Mouse (Mus musculus) small intestine, adult 2 months (tissue): Measurements from ENCODE around the gene Kif23. TPM values are rescaled to one million over a fixed set of nuclear protein-coding genes. Genes with fewer than 3 reads are reported as not detected.

Experiments
- H3K27ac ChIP-seq: fragments of 200-500 bp; 2 replicates; pipeline ENCODE4 v1.5.1; 2012; ENCODE audit warnings: low read depth, low read length, control low read depth, inconsistent platforms; ENCODE audit not compliant: insufficient read depth
- H3K27me3 ChIP-seq: fragments of 200-500 bp; 2 replicates; pipeline ENCODE4 v1.6.1; 2012; ENCODE audit warnings: mild to moderate bottlenecking, moderate library complexity, low read length, inconsistent platforms; ENCODE audit not compliant: control insufficient read depth, insufficient read depth
- H3K36me3 ChIP-seq: fragments of 200-500 bp; 2 replicates; pipeline ENCODE4 v1.6.1; 2012; ENCODE audit warnings: mild to moderate bottlenecking, low read length, control low read depth, inconsistent platforms; ENCODE audit not compliant: control insufficient read depth, insufficient read depth
- H3K4me1 ChIP-seq: fragments of 200-500 bp; 2 replicates; pipeline ENCODE4 v1.6.1; 2012; ENCODE audit warnings: low read length, inconsistent platforms, mixed read lengths; ENCODE audit not compliant: control insufficient read depth, insufficient read depth, insufficient read length
- H3K4me3 ChIP-seq: fragments of 200-500 bp; 2 replicates; pipeline ENCODE4 v1.5.1; 2012; ENCODE audit warnings: low read depth, mild to moderate bottlenecking, control low read depth, inconsistent platforms, low read length, moderate library complexity
- CTCF ChIP-seq: fragments of 200-500 bp; IDR thresholded peaks from 2 replicates; pipeline ENCODE4 v1.5.1; 2012; ENCODE audit warnings: low read depth, mild to moderate bottlenecking, control low read depth, inconsistent platforms, low read length, moderate library complexity, mixed read lengths; ENCODE audit not compliant: insufficient replicate concordance, insufficient read length; ENCODE audit errors: extremely low read depth
- POLR2A ChIP-seq: fragments of 200-500 bp; IDR thresholded peaks from 2 replicates; pipeline ENCODE4 v1.6.1; 2012; ENCODE audit warnings: low read depth, mild to moderate bottlenecking, control low read depth, inconsistent platforms, low read length, moderate library complexity
- WGBS: fragments of 180-500 bp; shearing (Covaris S2); methylation state at CpG from one replicate; pipeline ENCODE4 v1.1.7; 2018; 5-methylcytosine and 5-hydroxymethylcytosine counted together
- polyA plus RNA-seq: library from polyadenylated mRNA; depleted of rRNA; stranded (reverse); fragments of >200 nt; gene quantifications from 2 replicates; pipeline ENCODE4 v1.2.3, GENCODE M21; 2012

The Kif23 gene
- polyA plus RNA-seq, 1 experiment, result 6.5 TPM

DNA sequence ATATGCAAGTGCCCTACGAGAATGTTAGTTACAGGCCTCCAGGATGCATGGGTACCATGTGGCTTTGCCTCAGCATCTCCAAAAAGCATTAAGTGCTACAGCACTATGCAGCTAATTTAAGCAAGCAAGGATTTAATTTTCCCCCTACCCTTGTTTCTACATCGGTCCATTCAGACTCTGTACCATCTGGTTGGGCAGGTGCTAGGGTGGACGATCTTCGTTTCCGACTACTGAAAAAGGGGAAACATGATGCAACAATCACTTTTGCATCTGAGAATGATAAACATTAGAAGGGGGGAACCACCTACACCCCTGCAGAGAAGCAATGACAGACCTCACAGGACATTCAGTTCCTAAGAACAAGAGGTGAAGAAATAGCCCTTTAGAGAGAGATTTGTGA, 27.1 kb downstream of the Kif23 start:
- Histone ChIP-seq H3K36me3 (peaks cover 28% of the 10 kb centered on the region), H3K27ac (no peak overlapping the region), H3K27me3 (no peaks in the 10 kb centered on the region), H3K4me3 (no peak overlapping the region), H3K4me1 (no peaks in the 10 kb centered on the region)
- TF ChIP-seq POLR2A (no peak), CTCF (no peak)
- 90% methylated on average over 5 of the region's 5 CpGs for WGBS

DNA sequence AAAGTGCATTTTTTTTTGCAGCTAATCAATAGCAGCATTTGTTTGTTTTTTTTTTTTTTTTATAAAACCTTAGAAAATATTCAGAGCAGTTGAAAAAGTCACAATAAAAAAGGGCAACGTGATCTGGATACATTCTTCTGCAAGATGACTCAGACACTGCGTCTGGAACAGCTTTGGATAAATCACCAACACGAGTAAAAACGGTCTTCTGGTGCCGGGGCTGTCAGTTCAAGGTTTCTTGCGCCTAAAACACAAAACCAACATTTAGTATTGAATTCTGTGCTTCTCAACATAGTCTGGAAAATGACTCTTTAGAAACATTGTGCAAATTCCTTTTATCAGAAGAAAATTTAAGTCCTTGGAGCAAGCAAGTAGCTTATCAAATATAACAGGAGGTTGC, 29.1 kb downstream of the Kif23 start:
- Histone ChIP-seq H3K36me3 (peaks cover 25% of the 10 kb centered on the region), H3K4me1 (peaks cover 2% of the 10 kb centered on the region; the same call in 1 of the 2 replicates), H3K4me3 (no peak overlapping the region), H3K27me3 (no peaks in the 10 kb centered on the region), H3K27ac (no peak overlapping the region)
- TF ChIP-seq CTCF, result no peak
- TF ChIP-seq POLR2A, result no peak
- WGBS, result 86% methylated on average over 6 of the region's 6 CpGs

DNA sequence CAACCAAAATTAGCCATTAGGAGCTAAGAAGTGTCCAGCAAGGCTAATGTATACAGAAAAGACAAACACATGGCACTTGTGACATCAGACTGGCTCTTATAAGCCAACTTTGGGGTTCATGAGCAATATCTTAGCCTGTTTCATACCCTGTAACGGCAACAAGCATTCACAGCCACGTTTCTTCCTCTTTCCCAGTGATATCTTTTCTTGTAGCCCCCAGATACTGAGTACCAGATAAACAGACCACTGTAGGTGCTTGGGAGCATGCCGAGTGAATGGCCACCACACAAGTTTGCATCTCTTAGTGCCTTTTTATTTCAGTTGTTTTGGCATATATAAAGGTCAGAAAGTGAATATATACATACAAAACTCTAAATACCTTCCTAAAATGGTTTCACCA, 29.6 kb downstream of the Kif23 start:
- 94% methylated on average over 3 of the region's 3 CpGs for WGBS
- H3K27me3 ChIP-seq, result no peaks in the 10 kb centered on the region
- peaks cover 2% of the 10 kb centered on the region; the same call in 1 of the 2 replicates for H3K4me1 ChIP-seq
- TF ChIP-seq POLR2A, result no peak
- TF ChIP-seq CTCF, result no peak
- H3K4me3 ChIP-seq, result no peak overlapping the region
- peaks cover 28% of the 10 kb centered on the region for H3K36me3 ChIP-seq
- no peak overlapping the region for H3K27ac ChIP-seq

- peak overlapping the region; percentile 96; the same call in 1 of the 2 replicates for H3K27ac ChIP-seq
- WGBS, result 43% methylated on average over 4 of the region's 4 CpGs
- H3K4me3 ChIP-seq, result no peak overlapping the region
- TF ChIP-seq POLR2A (no peak), CTCF (no peak)
- peaks cover 2% of the 10 kb centered on the region; the same call in 1 of the 2 replicates for H3K4me1 ChIP-seq
- no peaks in the 10 kb centered on the region for H3K27me3 ChIP-seq
- H3K36me3 ChIP-seq, result peaks cover 30% of the 10 kb centered on the region
Observed at GRCm38 (mm10) chr9:61915393-61916005, 31.1 kb downstream of the Kif23 start.

DNA sequence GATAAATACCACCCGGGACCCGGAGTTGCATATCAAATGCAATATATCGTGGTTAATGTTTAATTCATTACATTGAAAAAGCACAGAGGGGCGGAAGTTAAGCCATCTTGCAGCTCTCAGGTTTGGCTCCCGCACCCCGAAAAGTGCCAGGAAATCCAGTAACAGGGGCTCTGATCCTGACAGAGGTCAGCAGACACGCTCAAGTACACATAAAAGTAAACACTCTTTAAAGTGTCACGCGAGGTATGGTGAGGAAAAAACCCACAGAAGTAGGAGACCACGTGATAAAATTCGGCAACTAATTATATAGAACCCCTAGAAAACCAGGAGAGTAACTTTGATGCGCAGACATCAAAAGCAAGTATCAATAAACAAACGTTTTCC, 31.7 kb downstream of the Kif23 start:
- H3K4me3 ChIP-seq, result peak overlapping the region; percentile 93
- WGBS, result 2% methylated on average over 13 of the region's 13 CpGs
- peaks cover 28% of the 10 kb centered on the region for H3K36me3 ChIP-seq
- no peaks in the 10 kb centered on the region for H3K27me3 ChIP-seq
- peaks cover 2% of the 10 kb centered on the region; the same call in 1 of the 2 replicates for H3K4me1 ChIP-seq
- peak overlapping the region; percentile 96 for H3K27ac ChIP-seq
- TF ChIP-seq CTCF (no peak), POLR2A (no peak)

GRCm38 (mm10) chr9:61914203-61914916, 32.2 kb downstream of the Kif23 start, which contains the start of gene Rplp1:
Rplp1 (minus strand) TSS chr9:61914542.
- WGBS, result under 1% methylated on average over 70 of the region's 70 CpGs
- H3K36me3 ChIP-seq, result peaks cover 28% of the 10 kb centered on the region
- peaks cover 2% of the 10 kb centered on the region; the same call in 1 of the 2 replicates for H3K4me1 ChIP-seq
- H3K27ac ChIP-seq, result peak within 1 kb of the TSS; percentile 96
- TF ChIP-seq CTCF, result no peak
- TF ChIP-seq POLR2A, result peak; percentile 53; the same call in 1 of the 2 replicates
- H3K4me3 ChIP-seq, result peak within 1 kb of the TSS; percentile 93
- no peaks in the 10 kb centered on the region for H3K27me3 ChIP-seq

- Histone ChIP-seq H3K4me3 (no peak overlapping the region), H3K27ac (no peak overlapping the region), H3K36me3 (peaks cover 23% of the 10 kb centered on the region), H3K27me3 (no peaks in the 10 kb centered on the region), H3K4me1 (peaks cover 2% of the 10 kb centered on the region)
- TF ChIP-seq CTCF (no peak), POLR2A (no peak)
- WGBS, result 64% methylated on average over 6 of the region's 6 CpGs
Observed at GRCm38 (mm10) chr9:61911300-61912128, 35.1 kb downstream of the Kif23 start.
